Mouse (Mus musculus): ENCODE data around the gene Krtap13-1.

DNA sequence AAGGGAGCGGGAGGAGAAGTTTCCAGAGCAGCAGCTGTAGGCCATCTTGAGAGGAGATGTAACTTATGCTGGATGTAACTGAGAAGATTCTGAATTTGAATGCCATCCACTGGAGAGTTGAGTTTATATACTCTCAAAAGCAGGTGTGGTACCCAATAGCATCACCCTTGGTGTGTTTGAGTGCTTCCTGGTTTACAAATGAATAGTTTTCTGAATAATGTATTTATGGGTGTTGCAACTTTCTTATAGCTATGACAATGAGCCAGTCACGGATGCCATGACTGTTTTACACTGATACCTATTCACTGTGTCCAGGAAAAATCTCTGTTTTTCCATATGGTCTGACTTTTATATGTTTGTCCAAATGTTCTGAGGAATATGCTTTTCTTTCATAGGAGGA is 45.4 kb downstream of the Krtap13-1 start, which contains the start of gene 2310057N15Rik:
- TF ChIP-seq GATA1 (IDR thresholded peaks at IDR 0.05; ENCODE audit: low read length): no peak
- TF ChIP-seq TAL1 (IDR thresholded peaks at IDR 0.05; ENCODE audit: low read length): no peak

Measured in erythroblast, embryonic 14.5 days (primary cell).